Mouse (Mus musculus) fat pad, adult 2 months (tissue): Measurements from ENCODE around the gene Topors.

Experiments
- DNase-seq: peaks from one replicate; pipeline ENCODE4 v3.0.0-alpha.2; 2011; ENCODE audit warnings: low read depth, low spot score; ENCODE audit errors: extremely low read depth

The Topors gene

DNA sequence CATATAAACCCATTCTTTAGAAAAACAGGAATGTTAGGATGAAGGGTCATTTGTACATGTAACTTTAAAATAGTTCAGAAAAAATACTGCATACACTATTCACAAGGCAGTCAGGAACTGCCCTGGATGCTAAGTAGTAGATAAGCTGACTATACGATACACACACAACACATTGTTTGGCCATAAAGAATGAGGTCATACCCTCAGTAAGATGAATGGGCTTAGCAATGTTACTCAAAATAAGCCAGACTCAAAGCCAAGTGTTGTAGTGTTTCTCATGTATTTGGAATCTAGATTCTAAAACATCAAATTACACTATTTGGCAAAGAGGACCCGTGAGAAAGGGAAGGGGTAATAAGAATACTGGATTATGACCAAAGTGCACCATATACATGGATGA is 15.9 kb downstream of the Topors start:
- DNase-seq = no peak

DNA sequence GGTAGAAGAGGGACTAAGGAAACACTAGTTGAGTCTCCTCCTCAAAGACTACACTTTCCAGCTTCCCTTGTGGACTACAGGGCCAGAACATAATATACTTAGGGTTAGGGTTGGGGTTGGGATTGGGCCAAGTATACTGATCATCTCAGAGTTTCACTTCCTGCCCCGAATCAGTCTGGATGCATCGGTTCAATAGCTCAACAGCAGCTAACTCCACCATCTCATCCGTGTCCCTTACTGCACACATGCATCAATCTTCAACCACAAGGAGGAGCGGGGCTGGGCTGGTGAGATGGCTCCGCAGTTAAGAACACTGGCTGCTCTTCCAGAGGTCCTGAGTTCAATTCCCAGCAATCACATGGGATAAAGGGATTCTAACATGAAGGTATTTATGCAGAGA is 18.7 kb downstream of the Topors start:
- DNase-seq = no peak

DNA sequence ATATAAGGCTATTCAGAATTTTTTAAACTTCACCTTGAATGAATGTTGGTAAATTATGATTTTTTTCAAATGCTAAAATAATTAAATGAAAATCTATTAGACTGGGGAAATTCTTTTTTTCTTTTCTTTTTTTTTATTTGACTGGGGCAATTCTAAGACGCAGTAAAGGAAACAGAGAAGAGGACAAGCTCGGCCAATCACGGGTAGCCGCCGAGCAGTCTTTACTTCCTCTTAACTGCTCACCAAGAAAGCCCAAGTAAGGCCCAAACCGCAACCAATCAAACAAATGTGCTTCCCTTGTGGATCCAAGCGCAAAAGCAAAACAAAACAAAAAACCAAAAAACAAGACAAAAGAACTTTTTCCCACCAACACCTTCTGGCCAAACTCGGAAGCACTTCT is 25.6 kb downstream of the Topors start:
- DNase-seq = no peak

DNA sequence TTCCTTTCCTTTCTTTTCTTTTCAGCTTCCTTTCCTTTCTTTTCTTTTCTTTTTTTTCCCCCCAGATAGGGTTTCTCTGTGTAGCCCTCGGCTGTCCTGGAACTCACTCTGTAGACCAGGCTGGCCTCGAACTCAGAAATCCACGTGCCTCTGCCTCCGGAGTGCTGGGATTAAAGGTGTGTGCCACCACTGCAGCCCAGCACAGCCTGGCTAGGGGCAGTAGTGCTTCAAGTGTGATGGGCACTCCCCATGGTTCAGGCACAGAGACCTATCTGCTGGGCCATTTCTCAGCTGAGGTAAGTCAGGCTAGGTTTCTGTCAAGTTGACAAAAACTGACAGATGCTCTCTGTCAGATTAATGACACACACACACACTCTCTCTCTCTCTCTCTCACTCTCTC is 26.6 kb downstream of the Topors start:
- no peak for DNase-seq

DNA sequence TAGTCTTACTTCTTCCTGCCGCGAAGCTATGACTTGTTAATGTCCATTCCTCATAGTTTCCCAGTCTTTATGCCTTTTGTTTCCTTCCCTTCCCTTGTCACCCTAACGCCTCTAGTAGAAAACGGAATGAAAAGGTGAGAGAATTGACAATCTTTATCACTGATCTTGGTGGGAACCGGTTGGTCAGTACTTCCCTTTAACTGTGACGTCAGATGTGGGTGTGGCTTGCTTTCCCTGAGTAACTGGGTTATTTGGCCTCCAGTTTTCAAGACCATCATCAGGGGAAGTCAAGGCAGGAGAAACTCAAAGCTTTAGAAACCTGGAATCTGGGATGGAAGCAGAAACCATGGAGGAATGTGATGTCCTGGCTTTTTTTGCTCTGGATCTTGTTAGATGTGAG is 27.7 kb downstream of the Topors start:
- no peak for DNase-seq

DNA sequence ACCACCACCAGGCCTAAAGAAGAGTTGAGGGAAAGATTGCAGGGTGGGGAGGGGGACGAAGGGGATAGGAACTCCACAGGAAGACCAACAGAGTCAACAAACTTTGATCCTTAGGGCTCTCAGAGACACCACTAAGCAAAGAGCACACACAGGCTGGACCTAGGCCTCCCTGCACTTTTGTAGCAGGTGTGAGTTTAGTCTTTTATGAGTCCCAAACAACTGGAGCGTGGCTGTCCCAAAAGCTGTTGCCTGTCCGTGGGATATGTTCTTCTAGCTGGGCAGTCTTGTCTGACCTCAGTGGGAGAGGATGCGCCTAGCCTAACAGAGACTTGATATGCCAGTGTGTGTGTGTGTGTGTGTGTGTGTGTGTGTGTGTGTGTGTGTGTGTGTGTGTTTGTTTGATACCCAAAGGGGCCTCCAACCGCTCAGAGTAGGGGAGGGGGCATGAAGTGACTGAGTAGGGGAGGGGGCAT is 29.3 kb downstream of the Topors start:
- no peak for DNase-seq

DNA sequence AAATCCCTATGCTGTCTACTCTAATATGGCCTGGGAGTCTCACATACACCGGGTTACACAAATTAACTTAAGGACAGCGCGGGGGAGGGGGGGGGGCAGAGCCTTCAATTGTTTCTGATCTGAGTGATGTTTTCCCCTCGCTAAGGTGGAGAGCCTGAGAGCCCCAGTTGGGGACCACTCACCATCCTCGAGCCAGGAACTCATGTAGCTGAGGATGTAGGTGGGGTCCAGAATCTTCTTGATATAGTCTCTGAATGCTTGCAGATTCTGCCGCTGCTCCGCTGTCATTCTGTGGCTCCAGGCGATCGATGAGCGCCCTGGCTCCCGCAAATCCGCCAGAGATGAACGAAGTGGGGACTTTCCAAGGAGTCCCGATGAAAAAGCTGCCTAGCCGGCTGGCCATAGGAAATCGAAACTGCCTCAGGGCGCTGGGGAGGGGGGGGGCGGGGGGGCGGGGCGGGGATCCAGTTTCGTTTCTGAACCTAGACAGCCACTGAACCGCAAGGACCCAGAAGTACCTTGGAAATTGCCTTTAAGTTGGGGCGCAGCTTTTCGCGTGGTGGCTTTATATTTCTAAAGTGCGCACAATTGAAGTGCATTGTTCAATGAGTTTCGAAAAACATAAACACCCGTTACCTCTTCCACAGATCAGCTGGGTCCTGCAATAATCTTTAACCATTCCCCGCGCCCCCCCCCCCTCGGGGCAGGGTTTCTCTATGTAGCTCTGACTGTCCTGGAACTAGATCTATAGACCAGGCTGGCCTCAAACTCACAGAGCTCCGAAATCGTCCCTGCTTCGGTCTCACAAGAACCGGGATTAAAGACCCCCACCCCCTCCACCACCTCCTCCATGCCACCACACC is 30.0 kb downstream of the Topors start, which contains the start of gene Ddx58:
Gene Ddx58, minus strand, starts transcription at position 420 of the 863 bp plus-strand sequence.
- DNase-seq = no peak

DNA sequence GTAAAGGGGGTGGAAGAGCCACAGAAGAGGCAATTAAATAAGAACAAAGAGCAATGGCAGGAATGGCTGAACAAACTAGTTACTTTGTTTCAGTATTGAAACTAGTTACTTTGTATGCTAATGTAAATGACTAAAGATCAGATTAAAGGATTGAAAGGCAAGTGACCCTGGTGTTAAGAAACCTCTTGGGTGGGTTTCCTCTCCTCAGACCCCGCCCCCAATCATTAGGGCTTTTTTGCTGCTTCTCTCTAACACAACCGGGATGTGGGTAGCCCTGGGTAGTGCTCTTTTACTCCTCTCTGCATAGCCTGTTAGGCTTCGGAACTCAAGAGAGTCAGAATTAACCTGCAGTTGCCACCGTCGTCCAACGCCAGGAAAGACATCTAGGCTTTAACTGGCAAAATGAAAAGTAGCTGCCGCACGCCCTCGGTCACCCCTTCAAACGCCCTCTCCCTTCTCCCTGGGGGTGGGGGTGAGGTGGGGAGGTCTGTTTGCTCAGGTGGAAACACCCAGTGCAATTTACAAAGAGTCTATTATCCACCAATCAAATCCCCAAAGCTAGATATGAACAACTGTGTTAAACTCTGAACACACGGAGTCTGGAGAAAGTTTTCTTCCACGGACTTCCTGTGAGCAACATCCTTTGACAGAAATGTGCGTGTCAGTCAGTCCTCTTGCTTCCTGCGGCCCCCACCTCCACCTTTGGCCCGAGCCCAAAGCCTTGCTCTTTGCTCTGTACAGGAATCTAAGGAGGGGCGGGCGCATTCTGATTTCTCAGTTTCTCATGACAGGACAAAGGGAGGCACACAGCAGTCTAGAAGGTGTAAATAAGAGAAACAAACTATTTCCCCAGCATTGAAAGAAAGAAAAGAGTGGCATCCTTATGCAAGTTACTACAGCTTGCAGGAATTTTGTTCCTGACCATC is 30.9 kb downstream of the Topors start:
- DNase-seq = no peak

DNA sequence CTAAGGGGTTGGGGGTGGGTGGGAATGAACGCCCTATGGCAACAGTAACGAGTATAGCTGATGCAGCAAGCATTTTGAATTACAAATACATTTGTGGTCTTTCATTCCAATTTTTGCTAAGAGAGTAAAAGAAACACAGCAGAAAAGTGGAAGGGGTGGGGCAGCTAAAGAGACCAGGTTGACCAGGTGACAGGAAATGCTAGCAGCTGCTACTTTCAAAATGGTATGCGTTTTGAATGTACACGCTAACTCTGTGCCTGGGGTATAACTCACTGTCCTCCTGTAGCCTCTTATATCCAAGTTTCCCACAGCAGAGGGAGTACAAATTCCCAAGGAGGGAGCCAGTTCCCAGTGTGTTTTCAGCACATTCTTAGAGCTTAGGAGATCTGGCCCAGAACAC is 32.8 kb downstream of the Topors start:
- no peak for DNase-seq

DNA sequence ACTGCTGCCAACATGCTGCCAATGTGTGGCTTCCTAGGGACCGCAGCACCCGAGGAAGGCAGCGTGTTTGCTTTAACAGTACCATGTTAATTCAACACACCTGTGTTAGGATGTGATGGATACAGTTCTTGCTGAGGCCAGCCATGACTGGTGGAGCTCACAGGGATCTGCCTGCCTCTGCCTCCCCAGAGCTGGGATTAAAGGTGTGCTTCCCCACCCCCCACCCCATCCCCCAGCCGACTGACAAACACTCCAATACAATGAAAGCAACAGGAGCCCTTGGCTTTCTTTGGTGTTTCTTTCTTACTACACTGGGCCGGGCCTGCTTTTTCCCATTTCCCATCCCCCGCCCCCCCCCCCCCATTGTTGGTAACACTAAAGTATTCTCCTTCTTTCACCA is 35.4 kb downstream of the Topors start:
- DNase-seq = no peak

DNA sequence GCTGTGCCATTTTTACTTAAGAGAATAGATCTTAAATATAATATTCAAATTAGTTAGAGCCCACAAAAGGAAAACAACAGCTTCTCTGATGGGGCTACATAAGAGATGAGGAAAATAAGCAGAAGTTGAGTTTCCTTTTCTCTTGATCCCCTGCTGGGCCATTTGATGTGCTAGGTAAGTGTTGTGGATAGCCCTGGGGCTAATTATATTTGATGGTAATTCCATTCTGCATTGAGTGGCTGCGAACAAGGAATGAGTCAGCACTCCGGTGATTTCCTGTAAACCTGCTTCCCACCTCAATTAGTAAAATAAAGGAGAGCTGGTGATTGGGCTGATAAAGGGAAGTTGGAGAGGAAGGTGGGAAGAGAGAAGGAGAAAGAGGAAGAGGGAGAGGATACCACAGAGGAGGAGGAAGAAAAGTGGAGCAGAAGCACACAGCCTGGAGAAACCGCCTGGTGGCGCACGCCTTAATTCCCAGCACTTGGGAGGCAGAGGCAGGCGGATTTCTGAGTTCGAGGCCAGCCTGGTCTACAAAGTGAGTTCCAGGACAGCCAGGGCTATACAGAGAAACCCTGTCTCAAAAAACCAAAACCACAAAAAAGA is 36.5 kb downstream of the Topors start:
- DNase-seq = no peak

DNA sequence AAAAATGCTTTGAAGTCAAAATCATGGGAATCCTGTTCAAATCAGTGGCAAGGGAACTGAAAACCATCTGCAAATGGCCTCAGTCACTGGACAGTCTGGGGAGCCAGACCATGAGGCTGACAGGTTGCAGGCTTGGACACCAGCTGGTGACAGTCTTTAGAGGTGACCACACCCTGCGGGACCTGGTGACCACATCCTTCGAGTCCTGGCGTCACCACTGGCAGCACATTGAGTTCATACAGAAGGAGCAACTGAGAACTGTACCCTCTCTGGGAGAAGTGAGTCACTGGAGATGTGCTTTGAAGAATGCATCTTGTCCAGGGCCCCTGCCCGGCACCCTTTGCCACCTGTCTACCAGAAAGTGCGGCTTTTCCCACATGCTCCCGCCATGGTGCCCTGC is 39.9 kb downstream of the Topors start:
- no peak for DNase-seq

DNA sequence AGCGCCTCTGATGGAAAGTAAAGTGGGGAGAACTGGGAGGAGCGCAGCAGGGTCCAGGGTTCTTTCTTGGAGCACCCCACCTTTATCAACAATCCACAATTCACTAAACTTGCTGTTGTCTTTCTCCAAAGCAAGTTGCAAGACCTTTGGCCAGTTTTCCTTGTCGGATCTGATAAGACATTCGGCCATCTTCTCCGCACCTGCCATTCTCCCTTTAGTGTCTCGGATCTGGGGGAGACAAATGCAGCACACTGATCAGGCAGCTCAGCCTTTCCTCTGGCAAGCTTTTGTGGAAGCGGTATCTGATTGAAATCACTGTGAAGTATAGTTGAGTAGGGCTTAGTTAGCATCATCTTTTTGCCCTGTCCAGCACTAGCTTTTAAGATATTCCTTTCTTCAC is 41.8 kb downstream of the Topors start:
- no peak for DNase-seq

DNA sequence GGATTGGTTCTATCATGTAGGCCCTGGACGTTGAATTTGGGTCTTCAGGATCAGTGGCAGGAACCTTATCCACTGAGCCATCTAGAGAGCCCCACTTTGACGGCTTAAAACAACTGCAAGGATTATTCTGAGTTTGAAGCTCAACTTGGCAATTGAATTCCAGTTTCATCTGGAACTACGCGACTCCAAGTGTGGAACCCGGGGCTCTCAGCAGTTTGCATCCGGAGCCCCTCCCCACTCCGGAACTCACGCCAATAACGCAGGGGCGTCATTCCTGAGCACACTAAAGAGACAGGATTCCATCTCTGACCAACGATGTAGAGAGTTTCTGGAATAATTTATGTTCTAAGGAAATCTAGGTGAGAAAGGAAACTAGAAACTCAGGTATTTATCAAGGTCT is 42.5 kb downstream of the Topors start:
- DNase-seq = no peak

DNA sequence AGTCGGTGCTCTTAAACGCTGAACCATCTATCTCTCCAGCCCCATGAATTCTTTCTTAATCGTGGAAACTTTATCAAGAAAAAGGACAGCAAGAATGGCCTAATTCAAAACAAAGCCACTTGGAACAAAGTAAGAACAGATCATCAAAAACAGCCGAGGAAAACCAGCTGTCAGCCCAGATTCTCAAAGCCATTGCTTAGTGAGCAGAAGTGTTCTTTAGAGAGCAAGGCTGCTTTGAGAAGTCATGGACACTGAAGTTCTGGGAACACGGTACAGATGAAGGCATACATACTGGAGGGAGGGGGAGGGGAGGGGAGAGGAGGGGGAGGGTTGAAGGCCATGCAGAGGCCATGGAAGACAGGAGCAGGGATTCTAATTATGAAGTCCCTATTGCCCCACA is 43.6 kb downstream of the Topors start:
- no peak for DNase-seq

DNA sequence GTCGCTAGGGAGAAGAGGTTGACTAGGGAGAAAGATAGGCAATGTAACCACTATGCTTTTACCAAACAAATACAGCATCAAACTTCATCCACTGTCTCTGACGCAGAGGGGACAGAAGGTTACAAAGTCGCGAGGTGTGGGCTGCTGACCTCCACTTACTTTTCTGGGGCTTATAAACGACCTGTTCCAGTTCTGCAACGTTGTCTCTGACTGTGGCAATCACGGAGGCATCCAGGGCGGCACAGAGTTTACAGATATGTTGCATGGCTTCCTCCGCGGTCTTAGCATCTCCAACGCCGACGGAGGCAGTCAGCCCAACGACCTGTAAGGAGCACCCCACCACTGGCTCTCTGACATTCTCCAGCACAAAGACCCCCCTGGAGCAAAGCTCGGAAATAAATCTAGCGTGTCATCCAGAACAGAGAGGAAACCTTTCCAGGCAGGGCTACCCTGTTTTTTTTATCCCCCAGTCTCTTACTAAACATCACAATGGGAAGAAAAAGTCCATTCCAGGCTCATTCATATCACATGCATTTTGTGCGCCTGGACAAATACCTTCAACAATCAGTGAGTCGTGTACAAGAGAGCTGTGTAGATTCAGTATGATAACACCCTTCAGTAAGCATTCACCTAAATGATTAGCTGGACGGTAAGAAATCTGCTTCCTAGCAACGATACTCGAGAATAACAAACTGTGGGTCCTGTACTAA is 47.6 kb downstream of the Topors start:
- no peak for DNase-seq

DNA sequence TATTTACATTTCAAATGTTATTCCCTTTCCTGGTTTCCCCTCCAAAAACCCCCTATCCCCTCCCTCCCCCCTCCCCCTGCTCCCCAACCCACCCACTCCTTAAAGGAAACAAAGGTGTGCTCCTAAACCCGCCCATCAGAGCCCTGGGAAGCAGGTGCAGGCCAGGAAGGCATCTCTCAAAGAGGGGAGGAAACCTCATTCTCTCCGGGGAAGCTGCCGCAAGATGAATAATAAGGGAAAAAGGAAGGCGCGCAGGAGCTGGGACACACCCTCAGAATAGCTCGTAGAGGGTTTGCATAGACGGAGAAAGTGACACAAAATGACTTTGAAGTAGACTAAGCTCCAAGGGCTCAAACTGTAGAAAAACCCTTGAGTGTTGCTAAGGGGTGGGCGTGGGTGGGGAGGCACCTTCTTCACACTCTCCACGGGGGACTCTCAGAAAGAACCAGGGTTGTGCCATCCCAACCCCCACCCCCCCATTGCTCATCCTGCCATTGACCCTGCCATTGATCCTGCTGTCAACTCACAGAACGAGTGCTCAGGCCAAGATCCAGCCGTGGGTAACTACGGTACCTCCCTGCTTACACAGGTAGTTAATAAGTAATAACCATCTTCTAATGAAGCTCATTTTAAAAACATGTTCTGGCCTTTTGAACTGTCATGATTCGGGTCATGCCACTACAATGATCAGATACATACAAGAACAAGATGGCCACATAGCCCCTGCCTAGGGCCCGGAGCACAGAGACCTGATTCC is 48.5 kb downstream of the Topors start:
- DNase-seq = no peak

DNA sequence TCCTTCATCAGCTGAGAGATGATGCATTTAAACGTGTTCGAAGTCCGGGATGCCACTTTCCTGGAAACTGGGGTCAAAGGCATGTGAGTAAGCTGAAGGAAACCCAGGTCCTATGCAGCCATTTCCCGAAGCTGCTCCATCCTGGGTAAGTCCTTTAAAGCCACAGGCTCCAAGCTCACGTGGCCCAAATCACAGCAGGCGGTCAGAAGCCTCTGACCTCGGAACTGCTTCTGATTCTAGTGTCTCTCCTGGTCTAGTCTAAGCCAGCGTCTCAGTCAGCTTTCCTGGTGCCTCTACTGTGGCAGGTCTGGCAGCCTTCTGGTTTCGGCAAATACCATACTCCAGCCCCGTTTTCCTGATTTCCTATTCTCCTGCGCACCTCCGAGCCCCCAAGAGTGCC is 49.2 kb downstream of the Topors start:
- no peak for DNase-seq

DNA sequence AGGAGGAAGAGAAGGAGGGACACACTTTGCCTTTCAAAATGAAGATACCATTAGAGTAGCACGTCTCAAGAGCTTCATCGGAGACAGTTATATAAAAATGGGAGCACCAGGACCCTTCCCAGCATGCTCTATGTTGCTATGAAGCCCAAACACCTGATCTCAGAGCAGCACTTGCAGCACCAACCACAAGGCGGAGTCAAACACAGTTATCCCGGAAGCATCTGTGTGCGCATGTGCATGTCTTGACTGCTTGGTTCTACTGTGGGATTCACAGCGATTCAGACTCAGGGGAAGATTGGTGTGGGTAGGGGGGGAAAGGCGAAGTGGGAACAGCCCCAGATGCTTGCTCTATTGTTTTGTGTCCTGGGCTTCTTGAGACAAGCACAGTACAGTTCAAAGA is 51.3 kb downstream of the Topors start:
- DNase-seq = no peak

DNA sequence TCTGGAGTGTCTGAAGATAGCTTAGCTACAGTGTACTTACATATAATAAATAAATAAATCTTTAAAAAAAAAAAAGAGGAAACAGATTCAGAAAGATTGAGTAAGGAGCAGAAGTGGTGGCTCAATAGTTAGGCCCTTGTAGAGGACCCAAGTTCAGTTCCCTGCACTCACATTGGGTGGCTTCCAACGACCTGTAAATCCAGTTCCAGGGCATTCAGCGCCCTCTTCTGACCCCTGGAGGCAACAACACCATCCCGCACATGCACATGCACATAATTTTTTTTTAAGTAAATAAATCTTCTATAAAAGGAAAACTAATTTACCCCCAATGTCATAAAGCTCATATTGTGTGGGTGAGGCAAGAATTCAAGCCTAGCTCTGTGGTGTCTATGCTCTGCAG is 51.7 kb downstream of the Topors start:
- DNase-seq = no peak
